Mouse (Mus musculus): Measurements from ENCODE around the gene Tmem191c.
"Not testable (repeated sequence)": the region's sequence is repeated elsewhere in the genome, so short reads cannot be mapped to it uniquely, and the experiment has no call there.

The Tmem191c gene

GRCm38 (mm10) chr16:17275721-17276120 is at the start of gene Tmem191c:
Tmem191c (plus strand) TSS chr16:17276077.
- DNase-seq (ENCODE audit: low read depth): no peak

- DNase-seq (ENCODE audit: low read depth): no peak
Measured at GRCm38 (mm10) chr16:17226496-17226895, 49.4 kb upstream of the Tmem191c start.

GRCm38 (mm10) chr16:17231523-17231922 is 44.4 kb upstream of the Tmem191c start:
- not testable (repeated sequence) for DNase-seq (ENCODE audit: low read depth)

GRCm38 (mm10) chr16:17232794-17233701 is 42.8 kb upstream of the Tmem191c start, which contains the start of gene Hic2:
Hic2 (plus strand) TSS chr16:17233572.
- peak; percentile 89 for DNase-seq (ENCODE audit: low read depth)

- peak; percentile 58 for DNase-seq (ENCODE audit: low read depth)
Measured at GRCm38 (mm10) chr16:17233702-17234498, 42.0 kb upstream of the Tmem191c start.

GRCm38 (mm10) chr16:17234499-17234895 is 41.4 kb upstream of the Tmem191c start:
- DNase-seq (ENCODE audit: low read depth): no peak

GRCm38 (mm10) chr16:17234916-17235665 is 40.8 kb upstream of the Tmem191c start:
- DNase-seq (ENCODE audit: low read depth): no peak

GRCm38 (mm10) chr16:17237634-17238033 is 38.2 kb upstream of the Tmem191c start:
- no peak for DNase-seq (ENCODE audit: low read depth)

- no peak for DNase-seq (ENCODE audit: low read depth)
Measured at GRCm38 (mm10) chr16:17239409-17239808, 36.5 kb upstream of the Tmem191c start.

- no peak for DNase-seq (ENCODE audit: low read depth)
Measured at GRCm38 (mm10) chr16:17243731-17244130, 32.1 kb upstream of the Tmem191c start.

GRCm38 (mm10) chr16:17244996-17245395 is 30.9 kb upstream of the Tmem191c start:
- no peak for DNase-seq (ENCODE audit: low read depth)

- DNase-seq (ENCODE audit: low read depth): no peak
Measured at GRCm38 (mm10) chr16:17247727-17248126, 28.1 kb upstream of the Tmem191c start.

GRCm38 (mm10) chr16:17249135-17249534 is 26.7 kb upstream of the Tmem191c start:
- no peak for DNase-seq (ENCODE audit: low read depth)

GRCm38 (mm10) chr16:17251539-17251938 is 24.3 kb upstream of the Tmem191c start:
- DNase-seq (ENCODE audit: low read depth): no peak

- DNase-seq (ENCODE audit: low read depth): no peak
Measured at GRCm38 (mm10) chr16:17252086-17252726, 23.7 kb upstream of the Tmem191c start.

GRCm38 (mm10) chr16:17252841-17253240 is 23.0 kb upstream of the Tmem191c start:
- DNase-seq (ENCODE audit: low read depth): no peak

GRCm38 (mm10) chr16:17254005-17254597 is 21.8 kb upstream of the Tmem191c start:
- DNase-seq (ENCODE audit: low read depth): no peak

GRCm38 (mm10) chr16:17255270-17255669 is 20.6 kb upstream of the Tmem191c start:
- DNase-seq (ENCODE audit: low read depth): no peak

GRCm38 (mm10) chr16:17257359-17257821 is 18.5 kb upstream of the Tmem191c start:
- DNase-seq (ENCODE audit: low read depth): no peak

GRCm38 (mm10) chr16:17258917-17259316 is 17.0 kb upstream of the Tmem191c start:
- DNase-seq (ENCODE audit: low read depth): no peak

GRCm38 (mm10) chr16:17261341-17261740 is 14.5 kb upstream of the Tmem191c start:
- no peak for DNase-seq (ENCODE audit: low read depth)

Measured in naive thymus-derived CD4-positive, alpha-beta T cell, adult 2 months (primary cell).